Mouse (Mus musculus) splenic B cell, adult 2 months (primary cell): ENCODE results near the gene Zc3h7a.

Source experiments
- DNase-seq: peaks from one replicate; pipeline ENCODE4 v3.0.0-alpha.2; 2011; ENCODE audit warnings: low read depth, low spot score
- H3K27me3 ChIP-seq: 2 replicates; pipeline ENCODE4 v1.6.1; 2012; ENCODE audit warnings: mild to moderate bottlenecking, low read length, moderate library complexity, mixed read lengths; ENCODE audit not compliant: control insufficient read depth, poor library complexity, insufficient read depth, severe bottlenecking
- H3K36me3 ChIP-seq: 2 replicates; pipeline ENCODE4 v1.6.1; 2012; ENCODE audit warnings: mild to moderate bottlenecking, low read length, moderate library complexity, mixed read lengths; ENCODE audit not compliant: control insufficient read depth, poor library complexity, insufficient read depth, severe bottlenecking

The Zc3h7a gene

GRCm38 (mm10) chr16:11176208-11176883 is at the start of gene Zc3h7a:
Gene Zc3h7a (minus strand): TSS chr16:11176393.
- H3K27me3 ChIP-seq: no peaks in the 10 kb centered on the region
- peaks cover 2% of the 10 kb centered on the region; the same call in 1 of the 2 replicates for H3K36me3 ChIP-seq
- DNase-seq: peak; percentile 94

GRCm38 (mm10) chr16:11217801-11218200 is 41.6 kb upstream of the Zc3h7a start:
- DNase-seq: no peak
- peaks cover 7% of the 10 kb centered on the region for H3K36me3 ChIP-seq
- H3K27me3 ChIP-seq: no peaks in the 10 kb centered on the region

GRCm38 (mm10) chr16:11203600-11204390 is 27.6 kb upstream of the Zc3h7a start:
- Histone ChIP-seq H3K36me3 (peaks cover 8% of the 10 kb centered on the region), H3K27me3 (no peaks in the 10 kb centered on the region)
- peak; percentile 11 for DNase-seq

- peak; percentile 97 for DNase-seq
- Histone ChIP-seq H3K36me3 (peaks cover 11% of the 10 kb centered on the region), H3K27me3 (no peaks in the 10 kb centered on the region)
Measured at GRCm38 (mm10) chr16:11202571-11203554, 26.7 kb upstream of the Zc3h7a start, which contains the start of gene Rsl1d1. Gene Rsl1d1 (minus strand): TSS chr16:11203331.

GRCm38 (mm10) chr16:11201740-11202394 is 25.7 kb upstream of the Zc3h7a start:
- no peak for DNase-seq
- Histone ChIP-seq H3K36me3 (peaks cover 17% of the 10 kb centered on the region), H3K27me3 (no peaks in the 10 kb centered on the region)

GRCm38 (mm10) chr16:11200247-11200646 is 24.1 kb upstream of the Zc3h7a start:
- Histone ChIP-seq H3K36me3 (peaks cover 25% of the 10 kb centered on the region), H3K27me3 (no peaks in the 10 kb centered on the region)
- no peak for DNase-seq

- no peak for DNase-seq
- Histone ChIP-seq H3K36me3 (peaks cover 28% of the 10 kb centered on the region), H3K27me3 (no peaks in the 10 kb centered on the region)
Measured at GRCm38 (mm10) chr16:11198467-11198866, 22.3 kb upstream of the Zc3h7a start.

GRCm38 (mm10) chr16:11197052-11197451 is 20.9 kb upstream of the Zc3h7a start:
- DNase-seq: no peak
- no peaks in the 10 kb centered on the region for H3K27me3 ChIP-seq
- H3K36me3 ChIP-seq: peaks cover 31% of the 10 kb centered on the region

GRCm38 (mm10) chr16:11193231-11193630 is 17.0 kb upstream of the Zc3h7a start:
- Histone ChIP-seq H3K36me3 (peaks cover 21% of the 10 kb centered on the region), H3K27me3 (no peaks in the 10 kb centered on the region)
- DNase-seq: no peak

GRCm38 (mm10) chr16:11190150-11190549 is 14.0 kb upstream of the Zc3h7a start:
- Histone ChIP-seq H3K36me3 (peaks cover 6% of the 10 kb centered on the region), H3K27me3 (no peaks in the 10 kb centered on the region)
- DNase-seq: no peak

GRCm38 (mm10) chr16:11177404-11177803 is 1.2 kb upstream of the Zc3h7a start:
- DNase-seq: peak; percentile 28
- Histone ChIP-seq H3K27me3 (no peaks in the 10 kb centered on the region), H3K36me3 (no peaks in the 10 kb centered on the region)

- Histone ChIP-seq H3K27me3 (no peaks in the 10 kb centered on the region), H3K36me3 (peaks cover 2% of the 10 kb centered on the region; the same call in 1 of the 2 replicates)
- DNase-seq: no peak
Measured at GRCm38 (mm10) chr16:11176884-11177244, 671 bp upstream of the Zc3h7a start.

GRCm38 (mm10) chr16:11175489-11176207 is 545 bp downstream of the Zc3h7a start:
- Histone ChIP-seq H3K36me3 (peaks cover 2% of the 10 kb centered on the region; the same call in 1 of the 2 replicates), H3K27me3 (no peaks in the 10 kb centered on the region)
- peak; percentile 62 for DNase-seq
